Mouse (Mus musculus) midbrain, postnatal 0 days (tissue): ENCODE data around the gene Tmem120a. TPM values are rescaled to one million over a fixed set of nuclear protein-coding genes. Genes with fewer than 3 reads are reported as not detected.

Source experiments
- ATAC-seq: fragments of 200-750 bp; cut with Nextera tagmentation; 2 replicates; pipeline ENCODE4 v1.8.0; 2017; ENCODE audit warnings: moderate number of reproducible peaks, mild to moderate bottlenecking, moderate TSS enrichment, moderate library complexity; ENCODE audit not compliant: low FRiP score
- DNase-seq: peaks from one replicate; pipeline ENCODE4 v3.0.0-alpha.2; 2015; ENCODE audit warnings: low spot score
- H3K27ac ChIP-seq: fragments of 300-500 bp; sonication (generic); 2 replicates; pipeline ENCODE4 v1.5.1; 2014; ENCODE audit warnings: low read depth, mild to moderate bottlenecking, low read length, mixed read lengths
- H3K27me3 ChIP-seq: fragments of 300-500 bp; sonication (generic); 2 replicates; pipeline ENCODE4 v1.6.1; 2014; ENCODE audit warnings: low read length, control low read depth, mixed read lengths; ENCODE audit not compliant: insufficient read depth
- H3K36me3 ChIP-seq: fragments of 300-500 bp; sonication (generic); 2 replicates; pipeline ENCODE4 v1.6.1; 2014; ENCODE audit warnings: low read length, control low read depth, mixed read lengths; ENCODE audit not compliant: insufficient read depth
- H3K4me1 ChIP-seq: fragments of 300-500 bp; sonication (generic); 2 replicates; pipeline ENCODE4 v1.6.1; 2014; ENCODE audit warnings: mild to moderate bottlenecking, control low read depth, antibody characterized with exemption, low read length, mixed read lengths; ENCODE audit not compliant: insufficient read depth
- H3K4me2 ChIP-seq: fragments of 300-500 bp; sonication (generic); 2 replicates; pipeline ENCODE4 v1.6.1; 2014; ENCODE audit warnings: low read depth, mild to moderate bottlenecking, low read length, mixed read lengths; ENCODE audit not compliant: poor library complexity, severe bottlenecking
- H3K4me3 ChIP-seq: fragments of 300-500 bp; sonication (generic); 2 replicates; pipeline ENCODE4 v1.5.1; 2014; ENCODE audit warnings: low read depth, mild to moderate bottlenecking, low read length, moderate library complexity
- H3K9ac ChIP-seq: fragments of 300-500 bp; sonication (generic); replicated peaks from 2 replicates; pipeline ENCODE4 v1.6.1; 2014; ENCODE audit warnings: mild to moderate bottlenecking, low read length, moderate library complexity, mixed read lengths; ENCODE audit not compliant: poor library complexity, severe bottlenecking
- H3K9me3 ChIP-seq: fragments of 300-500 bp; sonication (generic); 2 replicates; pipeline ENCODE4 v1.6.1; 2016; ENCODE audit warnings: low read length, control low read depth
- CTCF ChIP-seq: IDR thresholded peaks from 2 replicates; pipeline ENCODE4 v1.5.1; 2016; ENCODE audit warnings: antibody characterized with exemption, mild to moderate bottlenecking
- WGBS: fragments of 180-500 bp; shearing (Covaris S2); extraction: QIAGEN DNeasy Blood & Tissue Kit; methylation state at CpG from one replicate; pipeline ENCODE4 v1.1.7; 2014; 5-methylcytosine and 5-hydroxymethylcytosine counted together
- polyA plus RNA-seq: library from polyadenylated mRNA; unstranded; fragments of >200 nt; fragmentation: Nextera tagmentation; extraction: Ambion mirVana; gene quantifications from 2 replicates; pipeline ENCODE4 v1.2.1, GENCODE M21; 2015
- total RNA-seq: library from RNA; depleted of rRNA; stranded (reverse); fragments of >200 nt; gene quantifications from 2 replicates; pipeline ENCODE4 v1.2.3, GENCODE M21; 2014

Tmem120a gene
- total and polyA plus RNA-seq, 2 experiments from 2014 or later = 67.3 to 99.2 TPM

DNA sequence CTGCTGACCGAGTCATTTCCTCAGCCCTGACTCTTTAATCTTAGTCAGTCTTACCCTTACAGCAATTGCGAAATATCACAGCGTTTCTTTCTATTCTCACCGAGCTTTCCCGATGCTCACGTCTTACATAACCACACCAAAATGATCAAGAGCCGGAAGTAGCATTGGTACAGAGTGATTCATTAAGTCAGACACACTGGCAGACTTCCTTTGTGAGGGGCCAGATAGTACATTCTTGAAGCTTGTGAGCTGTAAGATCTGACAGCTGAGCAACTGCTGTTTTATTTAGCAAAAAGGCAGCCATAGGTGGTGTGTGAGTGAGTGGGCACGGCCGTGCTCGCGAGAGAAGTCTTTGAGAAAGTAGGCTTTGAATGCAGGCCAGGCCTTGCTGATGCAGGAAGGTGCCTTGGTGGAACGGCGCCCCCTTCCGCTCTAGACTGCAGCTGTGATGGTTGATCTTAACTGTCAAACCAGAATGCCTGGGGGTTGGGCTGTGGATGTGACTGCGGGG, 41.5 kb downstream of the Tmem120a start:
- Histone ChIP-seq H3K9ac (no peak overlapping the region), H3K36me3 (peaks cover 8% of the 10 kb centered on the region), H3K4me3 (no peak overlapping the region), H3K4me2 (no peak overlapping the region), H3K9me3 (no peaks in the 10 kb centered on the region), H3K27me3 (no peaks in the 10 kb centered on the region), H3K27ac (no peak overlapping the region), H3K4me1 (no peaks in the 10 kb centered on the region)
- no peak for ATAC-seq
- WGBS = 71% methylated on average over 15 of the region's 15 CpGs
- 0 out of 2 replicates have a peak, but pooled peaks have one; percentile 12 for TF ChIP-seq CTCF
- DNase-seq = no peak

DNA sequence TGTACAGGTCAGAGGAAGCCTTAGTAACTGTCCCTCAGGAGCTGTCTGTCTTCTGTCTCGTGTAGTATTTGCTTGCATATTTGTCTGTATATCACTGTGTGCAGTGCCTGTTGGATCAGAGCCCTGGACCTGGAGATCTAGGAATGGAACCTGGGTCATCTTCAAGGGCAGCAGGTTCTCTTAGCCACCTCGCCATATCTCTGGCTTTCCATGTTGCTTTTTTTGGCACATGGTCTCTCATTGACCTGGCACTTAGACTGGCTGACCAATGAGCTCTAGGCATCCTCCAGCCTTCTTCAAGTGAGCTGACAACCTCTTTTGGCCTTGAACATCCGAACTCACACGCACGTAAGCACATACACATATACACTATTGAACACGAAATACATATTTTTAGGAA, 42.1 kb downstream of the Tmem120a start:
- TF ChIP-seq CTCF = no peak
- ATAC-seq (no peak), DNase-seq (no peak)
- WGBS = 92% methylated on average over 6 of the region's 6 CpGs
- no peaks in the 10 kb centered on the region for H3K27me3 ChIP-seq
- no peaks in the 10 kb centered on the region for H3K9me3 ChIP-seq
- H3K27ac ChIP-seq = no peak overlapping the region
- no peak overlapping the region for H3K4me2 ChIP-seq
- peaks cover 3% of the 10 kb centered on the region for H3K36me3 ChIP-seq
- H3K4me3 ChIP-seq = no peak overlapping the region
- no peaks in the 10 kb centered on the region for H3K4me1 ChIP-seq
- H3K9ac ChIP-seq = no peak overlapping the region

DNA sequence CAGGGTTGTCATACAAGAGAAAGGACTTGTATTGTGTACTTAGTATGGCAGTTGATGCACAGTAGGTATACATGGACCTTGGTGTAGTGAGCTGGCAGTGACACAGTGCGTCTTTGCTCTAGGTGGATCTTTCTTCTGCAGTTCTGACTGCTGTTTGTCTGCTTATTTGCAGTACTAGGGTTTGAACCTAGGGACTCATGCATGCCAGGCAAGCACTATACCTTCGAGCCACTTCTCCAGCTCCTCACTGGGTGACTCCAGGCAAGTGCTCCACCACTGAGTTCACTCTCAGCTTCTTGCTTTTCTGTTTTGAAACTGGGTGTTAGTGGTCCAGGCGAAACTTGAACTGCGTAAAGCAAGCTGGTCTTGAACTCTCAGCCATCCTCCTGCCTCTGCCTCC, 42.6 kb downstream of the Tmem120a start:
- no peak for DNase-seq
- no peaks in the 10 kb centered on the region for H3K9me3 ChIP-seq
- no peak overlapping the region for H3K27ac ChIP-seq
- no peaks in the 10 kb centered on the region for H3K4me1 ChIP-seq
- no peak overlapping the region for H3K9ac ChIP-seq
- TF ChIP-seq CTCF = no peak
- H3K36me3 ChIP-seq = no peaks in the 10 kb centered on the region
- WGBS = 95% methylated on average over 4 of the region's 4 CpGs
- ATAC-seq = no peak
- no peaks in the 10 kb centered on the region for H3K27me3 ChIP-seq
- H3K4me2 ChIP-seq = no peak overlapping the region
- H3K4me3 ChIP-seq = no peak overlapping the region

DNA sequence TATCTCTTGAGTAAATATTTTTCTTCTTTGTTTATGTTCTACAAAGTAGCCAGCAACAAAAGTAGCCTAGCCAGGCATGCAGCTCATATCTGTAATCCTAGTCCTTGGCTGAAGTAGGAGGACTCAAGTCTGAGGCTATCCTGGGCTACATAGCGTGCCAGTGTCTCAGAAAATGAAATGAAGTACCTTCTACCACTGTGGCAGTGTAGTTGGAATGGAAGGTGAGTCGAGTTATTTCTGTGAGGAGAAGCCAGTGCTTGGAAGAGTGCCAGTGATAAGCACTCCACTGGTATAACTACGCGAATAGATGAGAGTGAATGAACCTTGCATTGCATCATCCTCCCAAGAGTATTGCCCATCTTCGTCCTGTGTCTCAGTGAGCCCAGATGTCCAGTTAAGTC, 46.5 kb downstream of the Tmem120a start:
- Histone ChIP-seq H3K4me1 (no peaks in the 10 kb centered on the region), H3K9me3 (no peaks in the 10 kb centered on the region), H3K9ac (no peak overlapping the region), H3K27me3 (no peaks in the 10 kb centered on the region), H3K4me2 (no peak overlapping the region), H3K36me3 (no peaks in the 10 kb centered on the region), H3K27ac (no peak overlapping the region), H3K4me3 (no peak overlapping the region)
- no peak for DNase-seq
- 90% methylated on average over 5 of the region's 5 CpGs for WGBS
- no peak for ATAC-seq
- no peak for TF ChIP-seq CTCF

DNA sequence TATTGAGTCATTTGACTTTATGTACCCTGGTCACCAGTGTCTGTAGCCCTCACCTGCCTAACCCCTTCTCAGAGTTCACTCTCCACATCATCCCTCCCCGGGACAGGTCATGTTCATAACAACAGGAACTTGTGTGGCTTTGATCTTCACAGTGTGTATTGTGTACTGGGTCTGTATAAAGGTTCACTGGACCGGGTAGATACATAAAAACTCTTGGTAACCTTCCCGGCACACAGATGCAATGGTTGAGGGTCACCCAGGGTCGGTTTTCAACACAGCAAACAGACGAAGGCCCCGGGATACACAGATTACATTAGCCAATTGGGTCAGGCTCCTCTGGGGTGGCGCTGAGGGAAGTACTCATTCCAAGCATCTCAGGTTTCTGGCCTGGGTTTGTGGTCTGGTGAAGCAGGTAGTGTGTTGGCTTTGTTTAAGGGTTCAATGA, 48.9 kb downstream of the Tmem120a start:
- Histone ChIP-seq H3K4me3 (no peak overlapping the region), H3K4me1 (peaks cover 7% of the 10 kb centered on the region), H3K36me3 (no peaks in the 10 kb centered on the region), H3K9me3 (no peaks in the 10 kb centered on the region), H3K27ac (no peak overlapping the region), H3K4me2 (no peak overlapping the region), H3K27me3 (no peaks in the 10 kb centered on the region), H3K9ac (no peak overlapping the region)
- no peak for DNase-seq
- WGBS = 71% methylated on average over 7 of the region's 7 CpGs
- no peak for TF ChIP-seq CTCF
- ATAC-seq = no peak

DNA sequence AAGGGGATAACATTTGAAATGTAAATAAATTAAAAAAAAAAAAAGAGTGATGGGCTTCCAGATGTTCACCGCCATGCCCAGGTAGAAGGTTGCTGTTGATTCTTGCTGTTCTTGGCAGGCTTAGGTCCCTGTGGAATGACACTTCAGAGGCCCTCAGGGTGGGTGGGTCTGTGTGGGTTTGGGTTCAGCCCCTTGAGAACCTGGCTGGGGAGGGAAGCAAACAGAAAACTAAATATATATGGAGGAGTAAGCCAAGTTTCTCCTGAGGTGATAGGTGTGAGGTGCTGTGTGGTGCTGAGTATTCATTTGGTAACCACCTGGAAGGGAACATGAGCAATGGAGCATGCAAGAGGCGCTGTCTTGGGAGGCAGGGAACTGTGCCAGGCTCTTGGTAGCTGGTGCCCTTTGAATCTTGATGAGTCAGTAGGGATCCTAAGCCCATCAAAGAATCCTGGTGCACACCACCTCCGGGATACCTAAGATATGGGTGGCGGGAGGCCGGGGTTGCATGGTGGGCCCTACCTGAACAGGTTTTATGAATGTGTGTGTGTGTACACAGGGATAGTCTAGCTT, 50.9 kb downstream of the Tmem120a start:
- H3K9me3 ChIP-seq = no peaks in the 10 kb centered on the region
- H3K4me3 ChIP-seq = no peak overlapping the region
- ATAC-seq = no peak
- H3K4me1 ChIP-seq = peaks cover 9% of the 10 kb centered on the region
- 95% methylated on average over 5 of the region's 5 CpGs for WGBS
- no peaks in the 10 kb centered on the region for H3K27me3 ChIP-seq
- no peak for TF ChIP-seq CTCF
- DNase-seq = no peak
- H3K27ac ChIP-seq = no peak overlapping the region
- no peak overlapping the region for H3K9ac ChIP-seq
- H3K36me3 ChIP-seq = no peaks in the 10 kb centered on the region
- no peak overlapping the region for H3K4me2 ChIP-seq
